Mouse (Mus musculus) left cerebral cortex, adult 8-10 months (tissue): Measurements from ENCODE around the gene Tomm34. TPM values are rescaled to one million over a fixed set of nuclear protein-coding genes. Genes with fewer than 3 reads are reported as not detected.

Experiments used
- DNase-seq, 2 experiments: peaks; one replicate each; pipeline ENCODE4 v3.0.0; 2022; ENCODE audit warnings: low spot score in 2 of 2
- total RNA-seq, 4 experiments: library from RNA; stranded (reverse); gene quantifications; 2 replicates each; pipeline ENCODE4 v1.2.4; 2022

Gene Tomm34
- total RNA-seq, 4 experiments from 2014 or later: 76.6 to 84.5 (median 81.5) TPM

- DNase-seq: no peak
Measured at GRCm38 (mm10) chr2:164015304-164015703, 55.7 kb downstream of the Tomm34 start.

- no peak for DNase-seq
Measured at GRCm38 (mm10) chr2:164010944-164011343, 60.0 kb downstream of the Tomm34 start.

GRCm38 (mm10) chr2:164010496-164010895 is 60.5 kb downstream of the Tomm34 start:
- no peak for DNase-seq

- no peak for DNase-seq
Measured at GRCm38 (mm10) chr2:164009227-164009626, 61.7 kb downstream of the Tomm34 start.

- no peak for DNase-seq
Measured at GRCm38 (mm10) chr2:164007987-164008545, 62.9 kb downstream of the Tomm34 start.

GRCm38 (mm10) chr2:164007547-164007946 is 63.4 kb downstream of the Tomm34 start:
- DNase-seq: no peak

GRCm38 (mm10) chr2:164006932-164007331 is 64.0 kb downstream of the Tomm34 start:
- no peak for DNase-seq

- no peak for DNase-seq
Measured at GRCm38 (mm10) chr2:164004503-164004902, 66.5 kb downstream of the Tomm34 start.

Other genes with a start within 250 kb of the Tomm34 start
- gene Kcnk15, start 217.5 kb downstream of the Tomm34 start, total RNA-seq: under 1 TPM; 0.19 to 0.27 (median 0.25) TPM
- 10 to 100 TPM; 64.3 to 72.1 (median 69.3) TPM for gene Rims4, start 152.5 kb downstream of the Tomm34 start, total RNA-seq
- gene Ywhab, start 76.2 kb downstream of the Tomm34 start, total RNA-seq: 100 to 1,000 TPM; 427 to 461 (median 444) TPM
- 1 to 10 TPM in 1 of 4 experiments, under 1 TPM in 3; 0.75 to 1.9 (median 0.95) TPM for gene Pabpc1l, start 45.7 kb downstream of the Tomm34 start, total RNA-seq
- gene Stk4, start 847 bp downstream of the Tomm34 start, total RNA-seq: 10 to 100 TPM; 31.7 to 37.5 (median 34.1) TPM
- gene Kcns1, start 99.9 kb upstream of the Tomm34 start, total RNA-seq: 10 to 100 TPM; 17.5 to 19.4 (median 18.5) TPM
- gene Wfdc5, start 111.6 kb upstream of the Tomm34 start, total RNA-seq: not detected
- not detected for gene Wfdc12, start 119.4 kb upstream of the Tomm34 start, total RNA-seq
- not detected for gene Wfdc15a, start 129.0 kb upstream of the Tomm34 start, total RNA-seq
- not detected for gene Wfdc15b, start 150.5 kb upstream of the Tomm34 start, total RNA-seq
- gene Svs2, start 167.3 kb upstream of the Tomm34 start, total RNA-seq: not detected
- not detected for gene Svs3b, start 185.5 kb upstream of the Tomm34 start, total RNA-seq
- gene Svs4, start 207.3 kb upstream of the Tomm34 start, total RNA-seq: not detected
- gene Svs3a, start 218.1 kb upstream of the Tomm34 start, total RNA-seq: not detected
- not detected for gene Svs6, start 245.6 kb upstream of the Tomm34 start, total RNA-seq